Mouse (Mus musculus) lung, embryonic 16.5 days (tissue): ENCODE results near the gene Uqcr11. TPM values are rescaled to one million over a fixed set of nuclear protein-coding genes. Genes with fewer than 3 reads are reported as not detected.

ENCODE experiments used
- ATAC-seq: fragments of 200-750 bp; cut with Nextera tagmentation; 2 replicates; pipeline ENCODE4 v1.8.0; 2017; ENCODE audit warnings: low read depth, mild to moderate bottlenecking, moderate library complexity
- H3K27ac ChIP-seq: fragments of 300-500 bp; sonication (generic); 2 replicates; pipeline ENCODE4 v1.5.1; 2014; ENCODE audit warnings: mild to moderate bottlenecking, control low read depth, low read length
- H3K27me3 ChIP-seq: fragments of 300-500 bp; sonication (generic); 2 replicates; pipeline ENCODE4 v1.6.1; 2014; ENCODE audit warnings: low read depth, low read length, mixed read lengths; ENCODE audit not compliant: control insufficient read depth, insufficient read depth
- H3K36me3 ChIP-seq: fragments of 300-500 bp; sonication (generic); 2 replicates; pipeline ENCODE4 v1.6.1; 2014; ENCODE audit warnings: low read length; ENCODE audit not compliant: control insufficient read depth, insufficient read depth
- H3K4me1 ChIP-seq: fragments of 300-500 bp; sonication (generic); replicated peaks from 2 replicates; pipeline ENCODE4 v1.6.1; 2014; ENCODE audit warnings: low read length, mixed read lengths; ENCODE audit not compliant: control insufficient read depth, insufficient read depth
- H3K4me2 ChIP-seq: fragments of 300-500 bp; sonication (generic); 2 replicates; pipeline ENCODE4 v1.6.1; 2014; ENCODE audit warnings: low read depth, low read length, control low read depth
- H3K4me3 ChIP-seq: fragments of 300-500 bp; sonication (generic); 2 replicates; pipeline ENCODE4 v1.5.1; 2014; ENCODE audit warnings: mild to moderate bottlenecking, low read length, control low read depth
- H3K9ac ChIP-seq: fragments of 300-500 bp; sonication (generic); 2 replicates; pipeline ENCODE4 v1.6.1; 2014; ENCODE audit warnings: low read length, control low read depth
- H3K9me3 ChIP-seq: fragments of 300-500 bp; sonication (generic); 2 replicates; pipeline ENCODE4 v1.6.1; 2016; ENCODE audit warnings: low read length; ENCODE audit not compliant: control insufficient read depth
- WGBS: fragments of 180-500 bp; shearing (Covaris S2); extraction: QIAGEN DNeasy Blood & Tissue Kit; methylation state at CpG from one replicate; pipeline ENCODE4 v1.1.7; 2014; 5-methylcytosine and 5-hydroxymethylcytosine counted together
- polyA plus RNA-seq: library from polyadenylated mRNA; unstranded; fragments of >200 nt; fragmentation: Nextera tagmentation; extraction: Ambion mirVana; gene quantifications from 2 replicates; pipeline ENCODE4 v1.2.1, GENCODE M21; 2015

The Uqcr11 gene
- polyA plus RNA-seq: 618 and 673 TPM in 2 replicates

DNA sequence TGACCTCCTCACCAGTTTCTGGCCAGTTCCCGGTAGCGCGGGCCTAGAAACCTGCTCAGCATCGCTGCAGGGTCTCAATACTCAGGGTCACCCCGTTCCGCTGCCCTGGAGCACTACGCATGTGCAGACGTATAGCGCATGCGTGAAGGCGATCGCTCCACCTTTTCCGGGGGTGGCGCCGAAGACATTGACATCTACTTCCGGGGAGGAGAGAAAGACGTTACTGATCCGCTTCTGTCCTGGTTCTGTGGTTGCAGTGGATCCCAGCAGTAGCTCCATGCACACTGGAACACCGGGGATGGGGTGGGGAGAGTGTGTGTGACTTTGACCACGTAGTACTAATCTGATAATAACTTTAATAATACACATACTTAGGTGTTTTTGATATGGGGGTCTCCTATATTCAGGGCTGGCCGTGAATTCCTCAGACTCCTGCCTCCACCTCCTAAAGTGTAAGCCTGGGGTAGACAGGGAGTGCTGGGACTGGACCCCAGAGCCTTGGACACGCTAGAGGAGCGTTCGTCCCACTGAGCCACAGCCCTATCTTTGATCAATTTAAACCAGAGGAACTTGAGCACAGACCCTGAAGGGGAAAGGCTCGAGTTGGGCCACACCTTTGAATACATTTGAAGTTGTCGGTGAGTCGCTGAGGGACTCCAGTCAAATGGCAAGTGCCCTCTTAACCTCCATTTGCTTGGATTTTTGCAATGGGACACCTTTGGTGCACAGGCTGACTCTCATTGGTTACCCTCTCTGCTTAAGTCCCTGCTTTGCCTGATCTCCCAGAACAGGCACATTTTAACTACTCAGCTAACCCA, at the start of gene Uqcr11:
TSS of gene Uqcr11 (minus strand) at position 147 of the 818 bp plus-strand sequence.
- peak; percentile 86 for ATAC-seq
- 1% methylated on average over 27 of the region's 27 CpGs for WGBS
- Histone ChIP-seq H3K9me3 (0 out of 2 replicates have a peak, but pooled peaks cover 3% of the 10 kb centered on the region), H3K27ac (peak within 1 kb of the TSS; percentile 84), H3K4me1 (peaks cover 17% of the 10 kb centered on the region), H3K4me3 (peak within 1 kb of the TSS; percentile 72), H3K4me2 (peak within 1 kb of the TSS; percentile 71), H3K27me3 (no peaks in the 10 kb centered on the region), H3K9ac (peak within 1 kb of the TSS; percentile 87), H3K36me3 (peaks cover 42% of the 10 kb centered on the region)

DNA sequence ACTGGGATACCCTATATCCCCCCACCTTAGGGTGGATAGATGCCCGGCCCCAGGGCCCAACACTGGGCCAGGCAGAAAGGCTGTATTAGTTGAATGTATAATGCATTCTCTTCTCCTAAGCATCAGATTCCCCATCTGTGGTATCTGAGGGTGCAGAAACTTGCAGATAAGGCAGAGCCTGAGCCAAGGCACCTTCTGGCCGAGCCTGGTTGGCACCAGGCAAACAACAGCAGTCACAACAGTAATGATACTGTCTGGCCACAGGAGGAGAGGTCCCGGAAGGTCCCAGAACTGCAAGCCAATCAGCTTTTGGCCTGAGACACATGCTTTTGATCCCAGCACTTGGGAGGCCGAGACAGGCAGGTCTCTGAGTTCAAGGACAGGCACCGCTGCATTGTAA, 49.1 kb upstream of the Uqcr11 start:
- 84% methylated on average over 5 of the region's 5 CpGs for WGBS
- no peaks in the 10 kb centered on the region for H3K4me1 ChIP-seq
- H3K9ac ChIP-seq: no peak overlapping the region
- peaks cover 2% of the 10 kb centered on the region; the same call in 1 of the 2 replicates for H3K27me3 ChIP-seq
- H3K27ac ChIP-seq: no peak overlapping the region
- H3K9me3 ChIP-seq: no peaks in the 10 kb centered on the region
- H3K4me2 ChIP-seq: no peak overlapping the region
- no peak overlapping the region for H3K4me3 ChIP-seq
- ATAC-seq: no peak
- H3K36me3 ChIP-seq: no peaks in the 10 kb centered on the region

DNA sequence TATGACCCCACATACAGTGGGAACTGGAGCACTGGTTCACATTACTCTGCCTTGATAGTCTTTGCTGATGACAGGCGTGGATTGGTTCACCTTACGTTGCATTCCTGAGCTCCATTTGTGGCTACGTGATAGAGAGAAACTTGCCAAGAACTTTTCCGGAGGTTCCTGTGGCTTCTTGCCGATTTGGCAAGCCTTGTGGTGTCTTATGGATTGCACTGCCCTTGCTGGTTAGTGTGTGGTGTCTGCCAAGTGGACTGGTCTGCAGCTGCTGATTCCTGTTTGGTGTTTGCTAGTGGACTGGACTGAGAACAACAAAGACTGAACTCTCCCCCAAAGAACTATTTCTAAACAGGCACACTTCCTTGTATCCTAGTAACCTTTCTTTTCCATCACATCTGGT, 48.2 kb upstream of the Uqcr11 start:
- Histone ChIP-seq H3K4me1 (no peaks in the 10 kb centered on the region), H3K27me3 (peaks cover 5% of the 10 kb centered on the region; the same call in 1 of the 2 replicates), H3K9me3 (no peaks in the 10 kb centered on the region), H3K9ac (no peak overlapping the region), H3K4me3 (no peak overlapping the region), H3K36me3 (no peaks in the 10 kb centered on the region), H3K4me2 (no peak overlapping the region), H3K27ac (no peak overlapping the region)
- ATAC-seq: no peak
- 74% methylated on average over 5 of the region's 5 CpGs for WGBS

DNA sequence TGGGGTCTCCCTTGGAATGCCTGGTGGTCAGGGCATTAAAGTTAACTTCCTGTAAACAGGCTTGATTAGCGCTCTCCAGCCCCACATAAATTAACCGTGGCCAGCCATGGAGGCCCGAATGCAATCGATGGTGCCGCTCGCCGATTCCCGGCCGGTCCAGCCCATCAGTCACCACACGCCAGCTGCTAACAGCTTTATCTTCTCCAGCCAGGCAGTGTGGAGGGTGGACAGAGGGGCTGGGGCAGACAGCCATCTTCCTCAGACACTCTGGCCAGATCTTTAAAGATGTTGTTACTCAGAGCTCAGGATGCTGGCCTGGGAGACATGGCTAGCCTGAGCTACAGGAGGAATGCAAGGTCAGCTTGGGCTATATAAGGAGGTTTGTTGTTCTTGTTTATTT, 47.0 kb upstream of the Uqcr11 start:
- 42% methylated on average over 10 of the region's 10 CpGs for WGBS
- no peak for ATAC-seq
- Histone ChIP-seq H3K36me3 (no peaks in the 10 kb centered on the region), H3K4me1 (no peaks in the 10 kb centered on the region), H3K9me3 (no peaks in the 10 kb centered on the region), H3K4me2 (no peak overlapping the region), H3K9ac (no peak overlapping the region), H3K27me3 (peaks cover 5% of the 10 kb centered on the region; the same call in 1 of the 2 replicates), H3K4me3 (no peak overlapping the region), H3K27ac (no peak overlapping the region)

DNA sequence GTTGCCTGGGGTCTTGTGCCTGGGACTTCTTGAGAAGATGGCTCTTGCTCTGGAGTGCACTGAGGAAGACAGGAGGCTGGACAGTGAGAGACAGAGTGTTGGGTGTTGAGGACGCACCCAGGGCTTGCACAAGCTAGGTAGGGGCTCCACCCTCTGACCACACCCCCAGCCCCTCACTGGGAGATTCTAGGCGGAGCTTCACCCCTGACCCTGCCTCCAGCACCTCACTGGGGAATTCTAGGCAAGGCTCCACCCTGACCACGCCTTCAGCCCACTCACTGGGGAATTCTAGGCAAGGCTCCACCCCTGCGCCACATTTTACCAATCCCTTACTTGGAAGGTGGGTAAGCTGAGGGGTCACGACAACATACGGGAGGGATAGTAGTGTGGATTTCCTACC, 44.0 kb upstream of the Uqcr11 start:
- WGBS: 14% methylated on average over 6 of the region's 6 CpGs

DNA sequence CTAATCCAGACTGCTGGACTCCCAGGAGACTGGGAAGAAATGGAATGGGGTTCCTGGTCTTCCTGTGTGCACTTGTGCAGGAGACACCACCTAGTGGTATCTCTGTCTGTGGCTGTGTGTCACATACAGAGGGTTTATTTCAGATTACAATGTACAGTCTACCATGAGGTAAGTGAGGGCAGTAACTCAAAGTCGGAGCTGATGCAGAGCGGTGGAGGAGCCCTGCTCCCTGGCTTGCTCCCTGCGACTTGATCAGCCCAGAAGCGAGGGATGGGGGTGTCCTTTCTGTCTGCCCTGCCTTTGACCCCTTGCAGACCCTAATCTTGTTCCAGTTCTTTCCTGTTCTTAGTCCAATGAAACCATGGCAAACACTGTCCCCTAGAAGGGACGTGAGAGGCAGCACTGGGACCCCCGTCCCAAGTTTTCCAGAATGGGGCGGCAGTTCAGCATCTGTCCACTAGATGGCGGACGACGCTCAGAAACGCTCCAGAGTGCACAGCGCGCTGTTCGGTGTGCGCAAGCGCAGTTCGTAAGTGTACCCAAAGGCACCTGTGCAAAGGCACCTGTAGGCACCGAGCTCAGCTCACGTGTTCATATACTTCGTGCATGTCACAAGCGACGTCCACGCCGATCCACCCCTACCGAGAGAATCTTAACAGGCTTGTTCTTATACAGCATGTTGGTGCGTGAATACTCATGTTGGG, 39.4 kb upstream of the Uqcr11 start:
- no peaks in the 10 kb centered on the region for H3K9me3 ChIP-seq
- no peaks in the 10 kb centered on the region; the same call in 1 of the 2 replicates for H3K4me1 ChIP-seq
- H3K27me3 ChIP-seq: peaks cover 9% of the 10 kb centered on the region
- no peaks in the 10 kb centered on the region for H3K36me3 ChIP-seq
- WGBS: 6% methylated on average over 26 of the region's 26 CpGs
- peak; percentile 78 for ATAC-seq
- H3K27ac ChIP-seq: no peak overlapping the region
- H3K4me3 ChIP-seq: no peak overlapping the region
- H3K9ac ChIP-seq: no peak overlapping the region
- 0 out of 2 replicates have a peak overlapping the region, but pooled peaks have one; percentile 7 for H3K4me2 ChIP-seq

More for the DNA sequence above, 44.0 kb upstream of the Uqcr11 start:
- no peak overlapping the region for H3K9ac ChIP-seq
- no peak overlapping the region for H3K27ac ChIP-seq
- H3K4me1 ChIP-seq: no peaks in the 10 kb centered on the region
- ATAC-seq: no peak
- H3K36me3 ChIP-seq: no peaks in the 10 kb centered on the region
- no peak overlapping the region for H3K4me3 ChIP-seq
- peaks cover 9% of the 10 kb centered on the region for H3K27me3 ChIP-seq
- no peaks in the 10 kb centered on the region for H3K9me3 ChIP-seq
- no peak overlapping the region for H3K4me2 ChIP-seq

DNA sequence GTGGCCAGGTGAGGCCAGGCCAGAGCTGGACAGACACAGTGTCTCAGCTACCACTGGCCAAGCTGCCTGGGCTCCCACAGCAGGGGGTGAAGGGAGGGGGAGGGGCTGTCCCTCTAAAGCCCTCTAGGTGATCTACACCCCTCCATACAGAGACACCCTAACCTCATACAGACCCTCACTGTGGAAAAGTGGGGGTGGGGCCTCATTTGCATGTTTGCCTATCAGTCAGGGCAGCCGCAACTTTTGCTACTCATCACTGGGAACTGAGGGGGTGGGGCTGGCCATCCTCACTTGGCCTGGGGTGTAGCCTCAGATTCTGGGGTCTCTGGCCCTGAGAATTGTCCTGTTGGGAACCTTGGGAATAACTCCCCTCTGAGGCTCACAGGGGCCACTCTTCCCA, 38.4 kb upstream of the Uqcr11 start:
- H3K9ac ChIP-seq: no peak overlapping the region; the same call in 1 of the 2 replicates
- no peak for ATAC-seq
- 56% methylated on average over 1 of the region's 1 CpGs for WGBS
- no peak overlapping the region for H3K4me2 ChIP-seq
- no peak overlapping the region for H3K4me3 ChIP-seq
- no peaks in the 10 kb centered on the region for H3K9me3 ChIP-seq
- H3K4me1 ChIP-seq: no peaks in the 10 kb centered on the region; the same call in 1 of the 2 replicates
- H3K27ac ChIP-seq: no peak overlapping the region
- peaks cover 4% of the 10 kb centered on the region for H3K27me3 ChIP-seq
- H3K36me3 ChIP-seq: no peaks in the 10 kb centered on the region

DNA sequence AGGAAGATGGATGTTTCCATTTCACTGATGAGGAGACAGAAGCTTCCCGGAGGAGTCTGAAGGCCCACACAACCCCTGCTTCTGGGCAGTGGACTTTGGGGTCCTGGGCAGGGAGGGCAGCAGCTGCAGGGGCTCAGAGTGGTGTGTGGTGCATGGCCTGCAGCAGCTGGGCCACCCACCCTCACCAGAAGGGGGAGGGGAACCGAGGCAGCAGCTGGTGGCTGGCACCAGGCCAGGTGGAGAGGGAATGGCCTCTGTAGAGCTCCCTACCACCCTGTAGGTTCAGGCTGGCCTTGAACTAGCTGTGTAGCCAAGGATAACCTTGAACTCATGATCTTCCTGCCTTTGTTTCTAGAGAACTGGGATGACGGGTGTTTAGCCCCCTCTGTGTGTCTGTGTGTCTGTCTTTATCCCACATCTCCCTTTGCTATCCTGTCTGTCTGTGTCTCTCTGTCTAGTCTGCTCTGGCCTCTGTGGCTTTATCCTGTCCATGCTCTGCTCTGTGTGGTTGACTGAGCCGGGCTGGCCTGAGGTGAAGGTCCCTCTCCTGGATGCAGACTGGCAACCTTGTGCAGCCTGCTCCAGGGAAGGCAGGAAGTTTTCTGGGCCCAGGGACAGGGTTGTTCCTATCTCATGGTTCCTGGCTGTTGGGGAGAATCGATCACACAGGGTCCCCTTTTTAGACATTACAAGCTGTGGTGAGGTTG, 37.9 kb upstream of the Uqcr11 start:
- 30% methylated on average over 5 of the region's 5 CpGs for WGBS
- H3K9ac ChIP-seq: peak overlapping the region; percentile 15
- no peaks in the 10 kb centered on the region; the same call in 1 of the 2 replicates for H3K4me1 ChIP-seq
- peaks cover 4% of the 10 kb centered on the region for H3K27me3 ChIP-seq
- no peak overlapping the region for H3K4me2 ChIP-seq
- ATAC-seq: peak; percentile 46; the same call in 1 of the 2 replicates
- no peaks in the 10 kb centered on the region for H3K9me3 ChIP-seq
- no peak overlapping the region for H3K4me3 ChIP-seq
- H3K36me3 ChIP-seq: no peaks in the 10 kb centered on the region
- H3K27ac ChIP-seq: no peak overlapping the region
